Mouse (Mus musculus): ENCODE results near the gene Pparg. TPM values are rescaled to one million over a fixed set of nuclear protein-coding genes. Genes with fewer than 3 reads are reported as not detected.
A peak's percentile ranks its signal among the peaks of the same experiment; 100 is the strongest.

Pparg gene
- polyA plus RNA-seq, 1 experiment from 2014 or later, result 6.4 TPM

DNA sequence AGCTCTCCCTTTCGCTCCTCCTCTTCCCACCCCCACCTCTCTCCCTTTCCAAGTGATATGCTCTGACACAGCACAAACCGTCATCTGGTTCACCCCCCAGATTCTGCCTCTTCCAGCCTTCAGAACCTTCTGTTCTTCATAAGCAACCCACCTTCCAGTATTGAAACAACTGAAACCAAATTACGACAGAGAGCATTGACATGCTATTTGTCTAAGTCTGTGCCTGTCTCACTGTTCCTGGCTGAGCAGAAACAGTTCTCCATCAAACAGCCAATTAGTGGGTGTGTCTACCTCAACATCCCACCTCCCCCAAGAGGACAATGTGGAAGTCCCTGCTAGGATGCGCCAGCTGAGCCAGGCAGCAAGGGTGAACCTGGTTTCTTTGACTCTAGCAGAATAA is 157.2 kb downstream of the Pparg start:
- Histone ChIP-seq H3K27ac (ENCODE audit: low read length) (no peak overlapping the region), H3K27me3 (ENCODE audit: insufficient read depth, low read length) (no peaks in the 10 kb centered on the region), H3K9ac (replicated peaks; ENCODE audit: low read length) (no peak overlapping the region), H3K9me3 (ENCODE audit: low read length) (no peaks in the 10 kb centered on the region), H3K4me2 (replicated peaks; ENCODE audit: low read depth, low read length) (no peak overlapping the region), H3K4me1 (ENCODE audit: insufficient read depth, low read length) (peaks cover 8% of the 10 kb centered on the region), H3K36me3 (ENCODE audit: insufficient read depth, low read length) (no peaks in the 10 kb centered on the region), H3K4me3 (ENCODE audit: low read length) (no peak overlapping the region)
- no peak for ATAC-seq (ENCODE audit: low FRiP score, low TSS enrichment)
- WGBS, result 87% methylated on average over 4 of the region's 4 CpGs

GRCm38 (mm10) chr6:115518352-115518751 is 157.6 kb downstream of the Pparg start:
- Histone ChIP-seq H3K27me3 (ENCODE audit: insufficient read depth, low read length) (no peaks in the 10 kb centered on the region), H3K4me2 (replicated peaks; ENCODE audit: low read depth, low read length) (no peak overlapping the region), H3K4me1 (ENCODE audit: insufficient read depth, low read length) (peaks cover 8% of the 10 kb centered on the region), H3K27ac (ENCODE audit: low read length) (no peak overlapping the region), H3K9me3 (ENCODE audit: low read length) (no peaks in the 10 kb centered on the region), H3K36me3 (ENCODE audit: insufficient read depth, low read length) (no peaks in the 10 kb centered on the region), H3K4me3 (ENCODE audit: low read length) (no peak overlapping the region), H3K9ac (replicated peaks; ENCODE audit: low read length) (no peak overlapping the region)
- 76% methylated on average over 2 of the region's 2 CpGs for WGBS
- ATAC-seq (ENCODE audit: low FRiP score, low TSS enrichment), result no peak

DNA sequence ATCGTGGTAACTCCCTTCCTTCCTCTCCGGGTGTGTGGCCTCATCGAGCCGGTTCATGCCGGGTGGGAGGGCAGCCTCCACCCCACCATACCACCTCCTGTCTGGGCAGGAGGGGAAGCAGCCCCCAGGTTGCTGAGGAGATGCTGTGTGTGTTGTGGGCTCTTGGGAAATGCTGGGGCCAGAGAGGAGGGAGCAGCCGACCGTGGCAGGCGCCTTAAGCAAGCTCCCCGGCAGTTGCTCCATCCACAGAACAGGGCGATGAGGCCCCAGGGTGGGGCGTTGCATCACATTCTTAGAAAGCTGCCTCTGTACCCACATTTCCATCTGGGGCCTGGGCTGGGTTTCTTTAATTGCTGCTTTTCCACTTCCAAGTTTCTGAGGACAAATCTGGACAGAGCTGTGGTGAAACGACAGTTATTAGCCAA is 158.5 kb downstream of the Pparg start:
- Histone ChIP-seq H3K9me3 (ENCODE audit: low read length) (no peaks in the 10 kb centered on the region), H3K27ac (ENCODE audit: low read length) (0 out of 2 replicates have a peak overlapping the region, but pooled peaks have one; percentile 21), H3K36me3 (ENCODE audit: insufficient read depth, low read length) (no peaks in the 10 kb centered on the region), H3K27me3 (ENCODE audit: insufficient read depth, low read length) (no peaks in the 10 kb centered on the region), H3K4me2 (replicated peaks; ENCODE audit: low read depth, low read length) (no peak overlapping the region; the same call in 1 of the 2 replicates), H3K9ac (replicated peaks; ENCODE audit: low read length) (no peak overlapping the region), H3K4me3 (ENCODE audit: low read length) (no peak overlapping the region), H3K4me1 (ENCODE audit: insufficient read depth, low read length) (peaks cover 12% of the 10 kb centered on the region)
- ATAC-seq (ENCODE audit: low FRiP score, low TSS enrichment), result peak; percentile 73
- WGBS, result 34% methylated on average over 12 of the region's 12 CpGs

- 76% methylated on average over 1 of the region's 1 CpGs for WGBS
- no peak overlapping the region for H3K27ac ChIP-seq (ENCODE audit: low read length)
- ATAC-seq (ENCODE audit: low FRiP score, low TSS enrichment), result no peak
Measured at GRCm38 (mm10) chr6:115521923-115522322, 161.2 kb downstream of the Pparg start.

GRCm38 (mm10) chr6:115522691-115523146 is 162.0 kb downstream of the Pparg start:
- H3K4me1 ChIP-seq (ENCODE audit: insufficient read depth, low read length), result peaks cover 16% of the 10 kb centered on the region
- H3K4me3 ChIP-seq (ENCODE audit: low read length), result no peak overlapping the region
- H3K9me3 ChIP-seq (ENCODE audit: low read length), result no peaks in the 10 kb centered on the region
- H3K36me3 ChIP-seq (ENCODE audit: insufficient read depth, low read length), result no peaks in the 10 kb centered on the region
- no peaks in the 10 kb centered on the region for H3K27me3 ChIP-seq (ENCODE audit: insufficient read depth, low read length)
- H3K9ac ChIP-seq (replicated peaks; ENCODE audit: low read length), result no peak overlapping the region
- peak; percentile 46 for ATAC-seq (ENCODE audit: low FRiP score, low TSS enrichment)
- WGBS, result 65% methylated on average over 6 of the region's 6 CpGs
- H3K27ac ChIP-seq (ENCODE audit: low read length), result peak overlapping the region; percentile 16; the same call in 1 of the 2 replicates
- no peak overlapping the region for H3K4me2 ChIP-seq (replicated peaks; ENCODE audit: low read depth, low read length)

More at GRCm38 (mm10) chr6:115521923-115522322, 161.2 kb downstream of the Pparg start:
- H3K9ac ChIP-seq (replicated peaks; ENCODE audit: low read length), result no peak overlapping the region
- no peak overlapping the region for H3K4me3 ChIP-seq (ENCODE audit: low read length)
- H3K4me2 ChIP-seq (replicated peaks; ENCODE audit: low read depth, low read length), result no peak overlapping the region
- no peaks in the 10 kb centered on the region for H3K9me3 ChIP-seq (ENCODE audit: low read length)
- peaks cover 16% of the 10 kb centered on the region for H3K4me1 ChIP-seq (ENCODE audit: insufficient read depth, low read length)
- no peaks in the 10 kb centered on the region for H3K36me3 ChIP-seq (ENCODE audit: insufficient read depth, low read length)
- no peaks in the 10 kb centered on the region for H3K27me3 ChIP-seq (ENCODE audit: insufficient read depth, low read length)

DNA sequence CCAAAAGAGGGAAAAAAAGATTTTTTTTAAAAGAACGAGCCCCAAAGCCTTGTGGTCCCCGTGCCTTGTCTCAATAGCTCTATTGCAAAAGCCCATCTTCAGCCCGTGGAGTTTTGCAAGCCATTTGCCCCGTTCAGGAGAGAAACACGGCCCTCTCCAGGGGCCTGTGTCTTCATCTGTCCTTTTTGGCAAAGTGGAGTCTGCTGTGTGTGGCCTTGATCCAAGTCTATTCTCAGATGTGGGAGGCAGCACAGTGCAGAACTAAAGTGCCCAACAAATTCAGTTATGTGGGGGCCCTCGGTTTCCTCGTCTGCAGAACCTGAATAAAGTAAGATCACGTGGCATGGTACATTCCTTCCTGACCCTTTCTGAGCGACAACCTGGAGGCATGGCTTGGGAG is 162.4 kb downstream of the Pparg start:
- peaks cover 16% of the 10 kb centered on the region for H3K4me1 ChIP-seq (ENCODE audit: insufficient read depth, low read length)
- 71% methylated on average over 9 of the region's 9 CpGs for WGBS
- no peaks in the 10 kb centered on the region for H3K27me3 ChIP-seq (ENCODE audit: insufficient read depth, low read length)
- no peaks in the 10 kb centered on the region for H3K9me3 ChIP-seq (ENCODE audit: low read length)
- H3K4me2 ChIP-seq (replicated peaks; ENCODE audit: low read depth, low read length), result no peak overlapping the region
- H3K27ac ChIP-seq (ENCODE audit: low read length), result peak overlapping the region; percentile 1; the same call in 1 of the 2 replicates
- no peak overlapping the region for H3K9ac ChIP-seq (replicated peaks; ENCODE audit: low read length)
- no peak overlapping the region for H3K4me3 ChIP-seq (ENCODE audit: low read length)
- no peaks in the 10 kb centered on the region for H3K36me3 ChIP-seq (ENCODE audit: insufficient read depth, low read length)
- ATAC-seq (ENCODE audit: low FRiP score, low TSS enrichment), result no peak

- Histone ChIP-seq H3K36me3 (ENCODE audit: insufficient read depth, low read length) (no peaks in the 10 kb centered on the region), H3K27me3 (ENCODE audit: insufficient read depth, low read length) (no peaks in the 10 kb centered on the region), H3K4me3 (ENCODE audit: low read length) (no peak overlapping the region), H3K4me2 (replicated peaks; ENCODE audit: low read depth, low read length) (no peak overlapping the region), H3K4me1 (ENCODE audit: insufficient read depth, low read length) (peaks cover 11% of the 10 kb centered on the region), H3K27ac (ENCODE audit: low read length) (no peak overlapping the region), H3K9ac (replicated peaks; ENCODE audit: low read length) (no peak overlapping the region), H3K9me3 (ENCODE audit: low read length) (no peaks in the 10 kb centered on the region)
- 57% methylated on average over 9 of the region's 9 CpGs for WGBS
- peak; percentile 28; the same call in 1 of the 2 replicates for ATAC-seq (ENCODE audit: low FRiP score, low TSS enrichment)
Measured at GRCm38 (mm10) chr6:115524449-115524990, 163.8 kb downstream of the Pparg start.

DNA sequence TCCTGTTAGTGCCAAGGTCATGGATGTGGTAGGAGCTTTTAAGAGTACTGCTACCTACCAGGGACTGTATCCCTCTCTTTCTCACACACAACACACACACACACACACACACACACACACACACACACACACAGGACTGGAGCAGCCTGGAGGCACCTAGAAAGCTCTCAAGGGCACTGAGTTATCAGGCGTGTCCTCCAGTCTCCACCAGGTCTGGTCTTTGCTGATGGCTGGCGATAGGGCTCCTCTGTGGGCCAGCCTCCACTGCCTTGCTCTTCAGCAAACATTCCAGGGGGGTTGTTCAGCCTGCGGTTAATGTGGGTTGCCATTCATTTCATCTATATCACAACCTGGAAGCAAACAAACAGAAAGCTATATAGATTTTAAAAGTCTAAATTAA is 166.7 kb downstream of the Pparg start:
- peak; percentile 52 for ATAC-seq (ENCODE audit: low FRiP score, low TSS enrichment)
- Histone ChIP-seq H3K9me3 (ENCODE audit: low read length) (no peaks in the 10 kb centered on the region), H3K4me2 (replicated peaks; ENCODE audit: low read depth, low read length) (no peak overlapping the region), H3K4me3 (ENCODE audit: low read length) (no peak overlapping the region), H3K9ac (replicated peaks; ENCODE audit: low read length) (no peak overlapping the region), H3K4me1 (ENCODE audit: insufficient read depth, low read length) (peaks cover 8% of the 10 kb centered on the region), H3K27me3 (ENCODE audit: insufficient read depth, low read length) (no peaks in the 10 kb centered on the region), H3K36me3 (ENCODE audit: insufficient read depth, low read length) (no peaks in the 10 kb centered on the region), H3K27ac (ENCODE audit: low read length) (no peak overlapping the region)
- 82% methylated on average over 3 of the region's 3 CpGs for WGBS

DNA sequence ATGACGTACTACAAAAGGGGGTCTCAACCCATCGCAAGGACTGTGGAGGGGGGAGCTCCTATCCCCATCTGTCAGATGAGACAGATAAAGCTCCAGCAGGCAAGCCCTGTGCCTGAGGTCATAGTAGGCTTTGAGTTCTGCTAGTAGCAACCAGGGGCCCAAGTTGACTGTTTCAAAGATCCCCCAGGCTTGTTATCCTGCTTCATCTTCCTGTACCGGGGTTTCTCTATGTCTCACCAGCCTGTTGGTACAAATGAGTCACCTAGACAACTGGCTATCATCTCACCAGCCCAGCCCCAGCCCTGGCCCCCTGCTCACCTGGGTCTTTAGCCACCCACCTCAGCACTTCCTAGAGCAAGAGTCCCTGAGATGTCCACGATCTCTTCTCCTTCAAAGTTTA is 167.6 kb downstream of the Pparg start:
- no peaks in the 10 kb centered on the region for H3K36me3 ChIP-seq (ENCODE audit: insufficient read depth, low read length)
- no peak overlapping the region for H3K4me2 ChIP-seq (replicated peaks; ENCODE audit: low read depth, low read length)
- H3K4me3 ChIP-seq (ENCODE audit: low read length), result no peak overlapping the region
- WGBS, result 83% methylated on average over 4 of the region's 4 CpGs
- no peak overlapping the region for H3K9ac ChIP-seq (replicated peaks; ENCODE audit: low read length)
- H3K27ac ChIP-seq (ENCODE audit: low read length), result no peak overlapping the region
- H3K9me3 ChIP-seq (ENCODE audit: low read length), result no peaks in the 10 kb centered on the region
- peaks cover 8% of the 10 kb centered on the region for H3K4me1 ChIP-seq (ENCODE audit: insufficient read depth, low read length)
- H3K27me3 ChIP-seq (ENCODE audit: insufficient read depth, low read length), result no peaks in the 10 kb centered on the region
- no peak for ATAC-seq (ENCODE audit: low FRiP score, low TSS enrichment)

DNA sequence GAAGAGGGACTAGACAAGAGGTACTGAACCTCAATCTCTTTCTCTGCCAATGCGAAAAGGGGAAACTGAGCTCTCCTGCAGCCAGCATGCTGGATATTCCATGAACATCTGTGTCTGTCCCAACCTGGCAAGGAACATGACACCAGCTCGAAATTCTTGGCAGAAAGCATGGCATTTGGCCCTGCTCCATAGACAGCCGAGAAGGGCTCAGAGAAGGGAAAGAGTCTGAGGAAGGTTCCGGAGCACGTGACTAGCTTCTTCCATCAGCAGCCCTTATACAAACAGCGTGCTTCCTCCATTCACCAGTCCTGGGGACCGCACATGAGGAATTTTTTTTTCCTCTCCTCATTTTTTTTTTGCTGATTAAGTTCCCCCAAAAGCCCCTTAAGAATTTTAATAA is 173.9 kb downstream of the Pparg start:
- 0 out of 2 replicates have a peak, but pooled peaks cover 2% of the 10 kb centered on the region for H3K4me1 ChIP-seq (ENCODE audit: insufficient read depth, low read length)
- no peak overlapping the region for H3K4me3 ChIP-seq (ENCODE audit: low read length)
- 60% methylated on average over 7 of the region's 7 CpGs for WGBS
- no peaks in the 10 kb centered on the region for H3K36me3 ChIP-seq (ENCODE audit: insufficient read depth, low read length)
- no peaks in the 10 kb centered on the region for H3K27me3 ChIP-seq (ENCODE audit: insufficient read depth, low read length)
- no peak overlapping the region for H3K27ac ChIP-seq (ENCODE audit: low read length)
- H3K4me2 ChIP-seq (replicated peaks; ENCODE audit: low read depth, low read length), result no peak overlapping the region
- ATAC-seq (ENCODE audit: low FRiP score, low TSS enrichment), result no peak
- no peaks in the 10 kb centered on the region for H3K9me3 ChIP-seq (ENCODE audit: low read length)
- no peak overlapping the region for H3K9ac ChIP-seq (replicated peaks; ENCODE audit: low read length)
